Mouse (Mus musculus) forebrain, embryonic 12.5 days (tissue): ENCODE results near the gene Nckipsd. TPM values are rescaled to one million over a fixed set of nuclear protein-coding genes. Genes with fewer than 3 reads are reported as not detected.
A peak's percentile ranks its signal among the peaks of the same experiment; 100 is the strongest.

ENCODE experiments used
- ATAC-seq: fragments of 200-750 bp; cut with Nextera tagmentation; 2 replicates; pipeline ENCODE4 v1.8.0; 2017; ENCODE audit warnings: moderate TSS enrichment; ENCODE audit not compliant: low FRiP score
- H3K27ac ChIP-seq: fragments of 300-500 bp; sonication (generic); 2 replicates; pipeline ENCODE4 v1.5.1; 2016; ENCODE audit warnings: mild to moderate bottlenecking
- H3K27me3 ChIP-seq: fragments of 300-500 bp; sonication (generic); 2 replicates; pipeline ENCODE4 v1.6.1; 2016; ENCODE audit warnings: mild to moderate bottlenecking
- H3K36me3 ChIP-seq: fragments of 300-500 bp; sonication (generic); replicated peaks from 2 replicates; pipeline ENCODE4 v1.6.1; 2016; ENCODE audit warnings: mild to moderate bottlenecking
- H3K4me1 ChIP-seq: fragments of 300-500 bp; sonication (generic); 2 replicates; pipeline ENCODE4 v1.6.1; 2016
- H3K4me2 ChIP-seq: fragments of 300-500 bp; sonication (generic); 2 replicates; pipeline ENCODE4 v1.6.1; 2016; ENCODE audit warnings: mild to moderate bottlenecking, moderate library complexity
- H3K4me3 ChIP-seq: fragments of 300-500 bp; sonication (generic); replicated peaks from 2 replicates; pipeline ENCODE4 v1.5.1; 2016; ENCODE audit warnings: mild to moderate bottlenecking
- H3K9ac ChIP-seq: fragments of 300-500 bp; sonication (generic); 2 replicates; pipeline ENCODE4 v1.6.1; 2016; ENCODE audit warnings: mild to moderate bottlenecking
- H3K9me3 ChIP-seq: fragments of 300-500 bp; sonication (generic); 2 replicates; pipeline ENCODE4 v1.6.1; 2016
- WGBS: fragments of 180-500 bp; shearing (Covaris S2); methylation state at CpG from one replicate; pipeline ENCODE4 v1.1.7; 2016; 5-methylcytosine and 5-hydroxymethylcytosine counted together
- microRNA-seq: library from miRNA; unstranded; fragments of <30 nt; microRNA quantifications from one replicate; pipeline ENCODE4, GENCODE M21; 2017
- polyA plus RNA-seq: library from polyadenylated mRNA; unstranded; fragments of >200 nt; fragmentation: Nextera tagmentation; extraction: Ambion mirVana; gene quantifications from 2 replicates; pipeline ENCODE4 v1.2.1, GENCODE M21; 2016

Gene Nckipsd
- polyA plus RNA-seq, 1 experiment from 2014 or later, result 14.3 TPM

GRCm38 (mm10) chr9:108855335-108855734 is 47.2 kb downstream of the Nckipsd start:
- Histone ChIP-seq H3K36me3 (peaks cover 18% of the 10 kb centered on the region; the same call in 1 of the 2 replicates), H3K9me3 (no peaks in the 10 kb centered on the region), H3K4me2 (peak overlapping the region; percentile 70), H3K4me1 (peaks cover 18% of the 10 kb centered on the region), H3K4me3 (no peak overlapping the region), H3K9ac (peak overlapping the region; percentile 71; the same call in 1 of the 2 replicates), H3K27me3 (no peaks in the 10 kb centered on the region), H3K27ac (no peak overlapping the region)
- WGBS, result 54% methylated on average over 5 of the region's 5 CpGs
- ATAC-seq, result no peak

- no peak overlapping the region for H3K4me3 ChIP-seq
- H3K9ac ChIP-seq, result no peak overlapping the region
- no peak overlapping the region for H3K27ac ChIP-seq
- H3K4me2 ChIP-seq, result no peak overlapping the region
- WGBS, result 85% methylated on average over 8 of the region's 8 CpGs
- no peaks in the 10 kb centered on the region for H3K9me3 ChIP-seq
- H3K27me3 ChIP-seq, result no peaks in the 10 kb centered on the region
- no peak for ATAC-seq
- peaks cover 8% of the 10 kb centered on the region for H3K4me1 ChIP-seq
- peaks cover 30% of the 10 kb centered on the region for H3K36me3 ChIP-seq
These were observed 50.8 kb downstream of the Nckipsd start for GRCm38 (mm10) chr9:108858792-108859527.

Small RNAs within 50 kb of the gene (microRNA-seq; reads per million reads assigned to microRNA genes)
- not detected for gene Gm23156

Other genes with a start within 250 kb of the Nckipsd start
- gene Impdh2, start 248.1 kb upstream of the Nckipsd start, polyA plus RNA-seq, result 149 and 159 TPM in 2 replicates
- gene Ndufaf3, start 240.9 kb upstream of the Nckipsd start, polyA plus RNA-seq, result 54.5 and 58.3 TPM in 2 replicates
- 225 and 235 TPM in 2 replicates for gene Dalrd3, start 238.5 kb upstream of the Nckipsd start, polyA plus RNA-seq
- 254 and 285 TPM in 2 replicates for gene Wdr6, start 229.6 kb upstream of the Nckipsd start, polyA plus RNA-seq
- 16.2 and 18.4 TPM in 2 replicates for gene P4htm, start 210.7 kb upstream of the Nckipsd start, polyA plus RNA-seq
- gene Arih2, start 159.0 kb upstream of the Nckipsd start, polyA plus RNA-seq, result 56.4 and 57.9 TPM in 2 replicates
- gene Slc25a20, start 146.3 kb upstream of the Nckipsd start, polyA plus RNA-seq, result 35.4 and 37.0 TPM in 2 replicates
- 55.8 and 56.9 TPM in 2 replicates for gene Prkar2a, start 119.1 kb upstream of the Nckipsd start, polyA plus RNA-seq
- gene Ip6k2, start 24.6 kb upstream of the Nckipsd start, polyA plus RNA-seq, result 124 and 140 TPM in 2 replicates
- 13.0 and 14.2 TPM in 2 replicates for gene Celsr3, start 18.0 kb downstream of the Nckipsd start, polyA plus RNA-seq
- 12.4 and 13.1 TPM in 2 replicates for gene Slc26a6, start 44.9 kb downstream of the Nckipsd start, polyA plus RNA-seq
- gene Tmem89, start 106.3 kb downstream of the Nckipsd start, polyA plus RNA-seq, result not detected in 2 replicates
- 353 and 359 TPM in 2 replicates for gene Uqcrc1, start 128.3 kb downstream of the Nckipsd start, polyA plus RNA-seq
- gene Col7a1, start 145.2 kb downstream of the Nckipsd start, polyA plus RNA-seq, result 2.2 and 3.2 TPM in 2 replicates
- not detected in 2 replicates for gene Ucn2, start 177.6 kb downstream of the Nckipsd start, polyA plus RNA-seq
- gene Pfkfb4, start 183.4 kb downstream of the Nckipsd start, polyA plus RNA-seq, result 16.5 and 18.4 TPM in 2 replicates
- gene Shisa5, start 230.2 kb downstream of the Nckipsd start, polyA plus RNA-seq, result 35.6 and 37.3 TPM in 2 replicates